Mouse (Mus musculus): ENCODE measurements around the gene Tubb2a. TPM values are rescaled to one million over a fixed set of nuclear protein-coding genes. Genes with fewer than 3 reads are reported as not detected.

Tubb2a gene
- polyA plus RNA-seq (2012; ENCODE audit: low replicate concordance): 6.7 and 56.4 TPM in 2 replicates

DNA sequence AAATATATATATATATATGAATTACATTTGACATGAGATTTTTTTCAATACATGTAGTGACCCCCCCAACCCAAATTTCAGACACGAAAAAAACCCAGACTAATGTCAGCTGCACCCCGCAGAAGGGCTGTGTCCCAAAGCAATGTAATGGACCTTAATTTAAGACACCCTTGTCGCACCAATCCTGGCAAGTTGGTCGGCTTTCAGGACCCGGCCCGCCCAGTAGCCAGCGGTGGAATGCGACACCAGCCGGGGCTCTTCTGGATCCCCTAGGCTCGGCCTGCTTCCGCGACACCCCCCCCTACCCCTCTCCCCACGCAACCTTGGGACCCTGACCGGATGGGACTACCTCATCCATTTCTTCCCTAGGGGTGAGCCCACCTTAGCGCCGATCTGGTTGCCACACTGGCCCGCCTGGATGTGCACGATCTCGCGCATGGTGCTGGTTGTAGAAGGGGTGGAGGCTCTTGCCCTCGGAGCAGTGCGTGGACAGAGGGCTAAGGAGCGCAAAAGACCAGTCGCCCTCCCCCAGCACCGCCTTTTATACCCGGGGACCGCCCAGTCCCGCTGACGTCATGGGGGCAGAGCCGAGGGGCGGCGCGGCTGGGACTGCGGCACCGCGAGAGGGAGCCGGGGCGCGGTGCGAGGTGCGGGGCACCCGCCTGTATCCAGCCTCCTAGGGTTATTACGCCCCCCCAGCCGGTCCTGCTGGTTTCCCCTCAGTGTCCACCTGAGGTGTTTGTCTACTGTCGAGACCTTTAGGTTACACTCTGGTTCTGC, at the start of gene Tubb2a:
TSS of gene Tubb2a (minus strand) at position 516 of the 780 bp plus-strand sequence.

DNA sequence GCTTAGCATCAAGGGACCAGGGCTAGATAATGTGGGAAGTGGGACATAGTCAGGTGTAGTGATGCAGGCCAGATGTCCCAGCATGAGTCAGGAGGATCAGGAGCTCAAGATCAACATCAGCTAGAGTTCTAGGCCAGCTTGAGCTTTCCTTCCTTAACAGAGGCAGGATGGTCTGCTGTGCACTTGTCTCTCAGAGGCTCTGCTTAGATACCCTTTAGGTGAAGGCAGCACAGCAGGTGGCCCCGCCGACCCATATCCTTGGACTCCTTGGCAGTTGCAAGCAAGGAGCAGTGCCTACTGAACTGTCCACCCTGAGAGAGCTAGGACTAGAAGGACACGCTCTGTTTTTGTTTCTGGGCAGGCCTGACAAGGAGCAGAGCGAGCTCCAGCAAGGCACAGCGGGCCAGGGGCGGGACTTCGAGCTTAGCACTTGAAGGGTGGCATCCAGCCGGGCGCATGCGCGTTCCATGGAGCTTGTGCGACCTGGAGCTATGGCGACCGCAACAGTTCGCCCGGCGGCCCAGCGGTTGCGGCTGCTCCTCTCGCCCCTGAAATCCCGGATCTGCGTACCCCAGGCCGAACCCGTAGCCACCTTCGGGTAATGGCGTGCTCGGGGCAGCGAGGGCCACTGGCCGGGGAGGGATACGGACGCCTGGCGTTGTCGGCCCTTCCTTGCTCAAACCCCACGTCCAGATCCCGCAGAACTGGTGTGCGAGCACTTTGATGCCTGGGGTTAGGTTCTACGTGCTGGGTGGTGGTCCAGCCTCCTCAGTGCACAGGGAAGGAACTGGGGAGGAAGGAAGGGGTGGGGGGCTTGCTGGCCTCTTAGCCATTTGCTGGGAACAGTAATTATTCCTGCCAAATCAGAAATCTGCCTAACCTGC, 40.4 kb downstream of the Tubb2a start, which contains the start of gene Bphl:
TSS of gene Bphl (plus strand) at position 426 of the 884 bp plus-strand sequence.

Other genes with a start within 250 kb of the Tubb2a start
- gene Serpinb6e, start 234.6 kb downstream of the Tubb2a start, polyA plus RNA-seq (2012; ENCODE audit: low replicate concordance): not detected in 2 replicates
- gene Serpinb6c, start 172.3 kb downstream of the Tubb2a start, polyA plus RNA-seq (2012; ENCODE audit: low replicate concordance): not detected in 2 replicates
- gene Nqo2, start 113.3 kb downstream of the Tubb2a start, polyA plus RNA-seq (2012; ENCODE audit: low replicate concordance): 0.66 and 0.92 TPM in 2 replicates
- 9.0 and 9.6 TPM in 2 replicates for gene Ripk1, start 75.6 kb downstream of the Tubb2a start, polyA plus RNA-seq (2012; ENCODE audit: low replicate concordance)
- 4.1 and 6.3 TPM in 2 replicates for gene Serpinb6a, start 75.2 kb downstream of the Tubb2a start, polyA plus RNA-seq (2012; ENCODE audit: low replicate concordance)
- gene Bphl, start 40.4 kb downstream of the Tubb2a start, polyA plus RNA-seq (2012; ENCODE audit: low replicate concordance): 6.6 and 8.3 TPM in 2 replicates
- 1.1 and 2.6 TPM in 2 replicates for gene Tubb2b, start 52.5 kb upstream of the Tubb2a start, polyA plus RNA-seq (2012; ENCODE audit: low replicate concordance)
- 33.0 and 74.8 TPM in 2 replicates for gene Psmg4, start 85.0 kb upstream of the Tubb2a start, polyA plus RNA-seq (2012; ENCODE audit: low replicate concordance)